Mouse (Mus musculus) myocyte (in vitro differentiated cells): ENCODE measurements at regions not wholly inside any gene's neighbourhood (a gene's known extent, or its start where the extent isn't known, plus 50 kb on each side); places are given as distances from the start of the nearest gene placed in this dataset.
"Not testable (repeated sequence)": the region's sequence is repeated elsewhere in the genome, so short reads cannot be mapped to it uniquely, and the experiment has no call there.

Source experiments
- H3K27me3 ChIP-seq: one replicate; pipeline ENCODE4 v1.6.1; 2011; ENCODE audit not compliant: control insufficient read depth, insufficient read depth, insufficient read length
- H3K36me3 ChIP-seq: one replicate; pipeline ENCODE4 v1.6.1; 2011; ENCODE audit not compliant: control insufficient read depth, insufficient read depth
- H3K4me2 ChIP-seq: one replicate; pipeline ENCODE4 v1.6.1; 2011; ENCODE audit warnings: low read depth, control low read depth
- H3K4me3 ChIP-seq: one replicate; pipeline ENCODE4 v1.5.1; 2011; ENCODE audit warnings: mild to moderate bottlenecking, control low read depth, moderate library complexity
- H3K79me2 ChIP-seq: one replicate; pipeline ENCODE4 v1.6.1; 2011; ENCODE audit not compliant: control insufficient read depth, insufficient read depth
- H3ac ChIP-seq: one replicate; pipeline ENCODE4 v1.6.1; 2011; ENCODE audit not compliant: control insufficient read depth, insufficient read length
- CEBPB ChIP-seq: IDR thresholded peaks from 2 replicates; pipeline ENCODE4 v1.6.1; 2011; ENCODE audit warnings: mild to moderate bottlenecking, moderate library complexity; ENCODE audit not compliant: poor library complexity, insufficient read depth, severe bottlenecking
- E2F4 ChIP-seq: IDR thresholded peaks from one replicate; pipeline ENCODE4 v1.6.1; 2011; ENCODE audit warnings: mild to moderate bottlenecking, control low read depth, moderate library complexity; ENCODE audit not compliant: insufficient read depth
- MAX ChIP-seq: IDR thresholded peaks from one replicate; pipeline ENCODE4 v1.6.1; 2011; ENCODE audit warnings: low read depth, mild to moderate bottlenecking, control low read depth
- MYOD1 ChIP-seq, 3 experiments: IDR thresholded peaks; one replicate each; pipeline ENCODE4 v1.6.1; 2011; ENCODE audit warnings: control low read depth in 2 of 3, low read depth in 2 of 3, mild to moderate bottlenecking in 2 of 3, moderate library complexity in 1 of 3; ENCODE audit not compliant: insufficient read length in 2 of 3, control insufficient read depth in 1 of 3
- MYOG ChIP-seq, 3 experiments: IDR thresholded peaks; one replicate each; pipeline ENCODE4 v1.6.1; 2011; ENCODE audit warnings: control low read depth in 2 of 3, low read depth in 2 of 3, mild to moderate bottlenecking in 2 of 3; ENCODE audit not compliant: insufficient read length in 2 of 3, control insufficient read depth in 1 of 3, insufficient read depth in 1 of 3
- POLR2A ChIP-seq: IDR thresholded peaks from one replicate; pipeline ENCODE4 v1.6.1; 2011; ENCODE audit warnings: low read depth, mild to moderate bottlenecking, control low read depth, moderate library complexity; ENCODE audit not compliant: insufficient read length
- POLR2AphosphoS2 ChIP-seq: IDR thresholded peaks from one replicate; pipeline ENCODE4 v1.6.1; 2011; ENCODE audit warnings: low read depth, control low read depth; ENCODE audit not compliant: insufficient read length
- REST ChIP-seq: IDR thresholded peaks from one replicate; pipeline ENCODE4 v1.6.1; 2011; ENCODE audit warnings: mild to moderate bottlenecking, control low read depth, moderate library complexity; ENCODE audit not compliant: insufficient read depth, insufficient read length
- SRF ChIP-seq: IDR thresholded peaks from one replicate; pipeline ENCODE4 v1.6.1; 2011; ENCODE audit warnings: low read depth; ENCODE audit not compliant: control insufficient read depth, insufficient read length
- TCF12 ChIP-seq: IDR thresholded peaks from one replicate; pipeline ENCODE4 v1.6.1; 2011; ENCODE audit warnings: mild to moderate bottlenecking, control low read depth; ENCODE audit not compliant: poor library complexity, insufficient read depth, severe bottlenecking
- TCF3 ChIP-seq: IDR thresholded peaks from one replicate; pipeline ENCODE4 v1.6.1; 2011; ENCODE audit warnings: low read depth, control low read depth; ENCODE audit not compliant: insufficient read length
- USF1 ChIP-seq: IDR thresholded peaks from one replicate; pipeline ENCODE4 v1.6.1; 2011; ENCODE audit warnings: low read depth, mild to moderate bottlenecking, control low read depth, moderate library complexity

- H3ac ChIP-seq: no peak overlapping the region
- no peak overlapping the region for H3K4me2 ChIP-seq
- no peak for TF ChIP-seq MYOG (IDR thresholded peaks at IDR 0.05; ENCODE audit: control insufficient read depth in 1 of 3, insufficient read depth in 1 of 3, insufficient read length in 2 of 3, low read depth in 2 of 3)
- TF ChIP-seq POLR2A: no peak
- TF ChIP-seq POLR2AphosphoS2: no peak
- no peak for TF ChIP-seq USF1
- TF ChIP-seq E2F4: no peak
- TF ChIP-seq SRF: no peak
- TF ChIP-seq MAX: no peak
- TF ChIP-seq TCF12: no peak
- TF ChIP-seq REST: no peak
- TF ChIP-seq CEBPB: no peak
- no peak for TF ChIP-seq TCF3
- TF ChIP-seq MYOD1 (IDR thresholded peaks at IDR 0.05; ENCODE audit: control insufficient read depth in 1 of 3, insufficient read length in 2 of 3, low read depth in 2 of 3): no peak
- H3K79me2 ChIP-seq: no peaks in the 10 kb centered on the region
- no peaks in the 10 kb centered on the region for H3K27me3 ChIP-seq
- no peaks in the 10 kb centered on the region for H3K36me3 ChIP-seq
- no peak overlapping the region for H3K4me3 ChIP-seq
These were observed 173.4 kb downstream of the Tomm20 start for GRCm38 (mm10) chr8:126772194-126772593.

- H3K27me3 ChIP-seq, H3K4me3 ChIP-seq, H3K4me2 ChIP-seq, H3K79me2 ChIP-seq, H3ac ChIP-seq, H3K36me3 ChIP-seq: not testable (repeated sequence)
These were observed 175.3 kb downstream of the Tomm20 start for GRCm38 (mm10) chr8:126770374-126770773.

DNA sequence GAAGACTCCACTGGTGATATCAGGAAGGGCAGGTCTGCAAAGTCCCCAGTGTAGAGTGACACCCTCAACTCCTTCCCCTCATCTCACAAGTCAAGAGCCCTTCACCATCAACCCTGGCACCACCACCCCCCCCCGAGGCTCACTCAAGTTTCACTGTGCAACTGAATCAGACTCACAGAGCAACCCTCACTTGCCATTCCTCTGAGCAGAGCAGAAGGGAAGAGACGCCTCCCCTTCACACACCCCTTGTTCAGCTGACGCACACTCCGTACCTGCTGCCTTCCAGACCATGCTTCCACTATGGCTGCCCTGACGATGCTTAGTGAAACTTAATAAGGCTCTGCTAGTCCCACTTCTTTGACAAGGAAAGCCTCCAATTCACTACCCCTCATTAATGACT is 174.4 kb upstream of the Irf2bp2 start:
- Histone ChIP-seq H3K4me2 (no peak overlapping the region), H3K36me3 (no peaks in the 10 kb centered on the region), H3K27me3 (no peaks in the 10 kb centered on the region), H3K4me3 (no peak overlapping the region), H3K79me2 (no peaks in the 10 kb centered on the region), H3ac (no peak overlapping the region)
- TF ChIP-seq TCF12 (no peak), USF1 (no peak), CEBPB (no peak), POLR2A (no peak), POLR2AphosphoS2 (no peak), SRF (no peak), MYOG (IDR thresholded peaks at IDR 0.05; ENCODE audit: control insufficient read depth in 1 of 3, insufficient read depth in 1 of 3, insufficient read length in 2 of 3, low read depth in 2 of 3) (no peak), MAX (no peak)

DNA sequence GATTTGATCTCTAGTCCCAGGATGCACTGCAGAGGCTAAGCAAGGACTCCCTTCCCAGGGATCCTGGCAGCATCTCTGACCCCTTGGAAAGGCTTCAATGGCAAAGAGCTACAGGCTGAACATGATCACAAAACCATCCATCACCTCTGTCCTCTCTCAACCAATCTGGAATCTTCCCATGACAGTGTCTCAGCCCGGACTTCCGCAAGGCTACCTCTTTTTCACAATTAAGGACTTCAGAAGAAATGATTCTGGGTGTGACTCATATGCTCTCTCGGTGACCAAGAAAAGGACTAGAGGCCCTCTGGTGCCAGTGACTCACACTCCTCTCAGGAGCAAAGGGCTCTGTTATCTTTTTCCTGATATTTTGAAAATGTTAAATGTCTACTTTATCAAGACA is 173.6 kb upstream of the Irf2bp2 start:
- Histone ChIP-seq H3K4me3 (no peak overlapping the region), H3K4me2 (peak overlapping the region; percentile 21), H3ac (no peak overlapping the region), H3K79me2 (no peaks in the 10 kb centered on the region), H3K27me3 (no peaks in the 10 kb centered on the region), H3K36me3 (no peaks in the 10 kb centered on the region)
- TF ChIP-seq POLR2A: no peak
- no peak for TF ChIP-seq MYOD1 (IDR thresholded peaks at IDR 0.05; ENCODE audit: control insufficient read depth in 1 of 3, insufficient read length in 2 of 3, low read depth in 2 of 3)
- TF ChIP-seq E2F4: no peak
- no peak for TF ChIP-seq TCF3
- no peak for TF ChIP-seq POLR2AphosphoS2
- TF ChIP-seq USF1: no peak
- no peak for TF ChIP-seq SRF
- no peak for TF ChIP-seq MAX
- TF ChIP-seq CEBPB: no peak
- TF ChIP-seq TCF12: no peak
- TF ChIP-seq REST: no peak
- no peak for TF ChIP-seq MYOG (IDR thresholded peaks at IDR 0.05; ENCODE audit: control insufficient read depth in 1 of 3, insufficient read depth in 1 of 3, insufficient read length in 2 of 3, low read depth in 2 of 3)

DNA sequence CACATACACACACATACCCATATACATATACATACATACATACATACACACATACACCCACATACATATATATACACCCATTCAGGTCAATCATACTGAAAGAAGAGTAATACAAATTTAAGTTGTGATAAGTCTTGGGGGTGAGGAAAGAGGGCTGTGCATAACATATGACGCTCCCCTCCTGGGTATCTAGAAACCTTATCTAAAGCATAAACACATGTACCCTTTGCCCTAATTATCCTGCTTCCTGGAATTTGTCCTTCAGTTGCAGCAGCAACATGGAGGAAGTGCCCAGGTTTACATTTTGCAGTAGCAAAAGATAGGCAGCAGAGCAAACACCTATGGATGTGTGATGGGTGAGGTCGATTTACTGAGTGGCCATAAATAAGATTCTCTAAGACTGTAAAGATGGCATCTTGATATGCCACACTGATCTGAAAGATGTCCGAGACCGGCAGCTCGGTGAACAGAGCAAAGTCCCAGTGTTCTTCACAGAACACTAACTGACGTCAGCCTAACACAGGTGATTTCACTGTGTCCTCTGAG is 172.0 kb upstream of the Irf2bp2 start:
- Histone ChIP-seq H3K79me2 (no peaks in the 10 kb centered on the region), H3K36me3 (no peaks in the 10 kb centered on the region), H3K4me2 (no peak overlapping the region), H3ac (no peak overlapping the region), H3K27me3 (no peaks in the 10 kb centered on the region), H3K4me3 (no peak overlapping the region)
- no peak for TF ChIP-seq TCF3
- no peak for TF ChIP-seq SRF
